Mouse (Mus musculus) limb, embryonic 13.5 days (tissue): ENCODE results near the gene Cep85l. TPM values are rescaled to one million over a fixed set of nuclear protein-coding genes. Genes with fewer than 3 reads are reported as not detected.

Source experiments
- ATAC-seq: fragments of 200-750 bp; cut with Nextera tagmentation; 2 replicates; pipeline ENCODE4 v1.8.0; 2017; ENCODE audit warnings: low read depth, moderate number of reproducible peaks, moderate TSS enrichment; ENCODE audit not compliant: low FRiP score
- H3K27ac ChIP-seq: fragments of 300-500 bp; sonication (generic); 2 replicates; pipeline ENCODE4 v1.5.1; 2015; ENCODE audit warnings: inconsistent platforms, mild to moderate bottlenecking, moderate library complexity
- H3K27me3 ChIP-seq: fragments of 300-500 bp; sonication (generic); 2 replicates; pipeline ENCODE4 v1.6.1; 2015; ENCODE audit warnings: mild to moderate bottlenecking, inconsistent platforms
- H3K36me3 ChIP-seq: fragments of 300-500 bp; sonication (generic); 2 replicates; pipeline ENCODE4 v1.6.1; 2015; ENCODE audit warnings: inconsistent platforms, mild to moderate bottlenecking, moderate library complexity
- H3K4me1 ChIP-seq: fragments of 300-500 bp; sonication (generic); 2 replicates; pipeline ENCODE4 v1.6.1; 2015; ENCODE audit warnings: inconsistent platforms
- H3K4me2 ChIP-seq: fragments of 300-500 bp; sonication (generic); replicated peaks from 2 replicates; pipeline ENCODE4 v1.6.1; 2015; ENCODE audit warnings: inconsistent platforms, mild to moderate bottlenecking, moderate library complexity
- H3K4me3 ChIP-seq: fragments of 300-500 bp; sonication (generic); 2 replicates; pipeline ENCODE4 v1.5.1; 2015; ENCODE audit warnings: moderate library complexity, mild to moderate bottlenecking, inconsistent platforms
- H3K9ac ChIP-seq: fragments of 300-500 bp; sonication (generic); 2 replicates; pipeline ENCODE4 v1.6.1; 2015; ENCODE audit warnings: mild to moderate bottlenecking, inconsistent platforms
- H3K9me3 ChIP-seq: fragments of 300-500 bp; sonication (generic); 2 replicates; pipeline ENCODE4 v1.6.1; 2016; ENCODE audit warnings: inconsistent platforms
- WGBS: fragments of 180-500 bp; shearing (Covaris S2); methylation state at CpG from one replicate; pipeline ENCODE4 v1.1.7; 2015; 5-methylcytosine and 5-hydroxymethylcytosine counted together
- polyA plus RNA-seq: library from polyadenylated mRNA; unstranded; fragments of >200 nt; fragmentation: Nextera tagmentation; extraction: Ambion mirVana; gene quantifications from 2 replicates; pipeline ENCODE4 v1.2.1, GENCODE M21; 2015

Cep85l gene
- polyA plus RNA-seq, 1 experiment from 2014 or later, result 8.5 TPM

DNA sequence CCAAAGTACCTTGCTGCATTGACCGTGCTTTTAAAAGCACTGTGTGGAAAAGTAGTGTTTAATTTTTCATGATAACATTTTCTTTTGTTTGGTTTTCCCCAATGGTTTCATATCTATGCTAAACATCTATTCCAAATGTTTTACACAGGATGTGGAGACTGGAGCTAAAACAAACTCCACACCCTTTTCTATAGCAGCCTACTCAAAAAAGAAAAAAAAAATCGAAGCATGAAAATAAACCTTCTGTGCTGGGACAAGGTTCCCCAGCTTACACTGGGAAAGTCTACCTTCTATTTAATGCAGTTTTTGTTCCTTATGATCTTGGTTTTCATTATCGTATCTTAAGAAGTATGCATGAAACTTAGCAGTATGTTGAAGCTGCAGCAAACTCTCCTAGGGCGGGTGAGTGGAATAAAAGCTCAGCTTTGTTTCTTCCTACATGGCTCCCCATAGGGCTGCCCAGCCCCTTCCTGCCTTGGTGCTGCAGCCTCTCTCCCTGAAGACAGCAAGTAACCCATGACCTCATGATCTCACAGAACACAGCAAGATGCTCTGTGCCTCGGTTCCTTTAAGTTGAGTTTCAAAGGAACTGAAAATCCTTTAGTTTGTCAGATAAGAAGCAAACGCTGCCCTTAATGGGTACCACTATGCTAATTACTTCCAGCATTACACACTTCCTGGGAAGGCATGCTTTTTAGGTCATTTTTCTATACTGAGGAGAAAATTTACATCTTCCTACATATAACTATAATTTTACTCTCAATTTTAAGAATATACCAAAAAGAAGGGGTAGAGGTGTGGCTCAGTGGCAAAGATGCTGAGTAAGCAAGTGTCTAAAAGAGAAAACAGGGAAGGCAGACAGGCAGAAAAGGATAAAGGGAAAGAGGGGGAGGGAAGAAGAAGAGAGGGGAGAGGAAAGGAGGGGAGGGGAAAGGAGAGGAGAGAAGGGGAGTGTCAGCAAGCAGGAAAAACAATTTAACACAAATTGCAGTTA, 34.6 kb upstream of the Cep85l start:
- Histone ChIP-seq H3K27me3 (no peaks in the 10 kb centered on the region), H3K4me1 (peaks cover 25% of the 10 kb centered on the region), H3K9me3 (no peaks in the 10 kb centered on the region), H3K4me2 (no peak overlapping the region), H3K27ac (peak overlapping the region; percentile 61; the same call in 1 of the 2 replicates), H3K4me3 (no peak overlapping the region), H3K9ac (0 out of 2 replicates have a peak overlapping the region, but pooled peaks have one; percentile 31), H3K36me3 (no peaks in the 10 kb centered on the region)
- no peak for ATAC-seq
- whole genome bisulfite sequencing, result 38% methylated on average over 6 of the region's 6 CpGs

DNA sequence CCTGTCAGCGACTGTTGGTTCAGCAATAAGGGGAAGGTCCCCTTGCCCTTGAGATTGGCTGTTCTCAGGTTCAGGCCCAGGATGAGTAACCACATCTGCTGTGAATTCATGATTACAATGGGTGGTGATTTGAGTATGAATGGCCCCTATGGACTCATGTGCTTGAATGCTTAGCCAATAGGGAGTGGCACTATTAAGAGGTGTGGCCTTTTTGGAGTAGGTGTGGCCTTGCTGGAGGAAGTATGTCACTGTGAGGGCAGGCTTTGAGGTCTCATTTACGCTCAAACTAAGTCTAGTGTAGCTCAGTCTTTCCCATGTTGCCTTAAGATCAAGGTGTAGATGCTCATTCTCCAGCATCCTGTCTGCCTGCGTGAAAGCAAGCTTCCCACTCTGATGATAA, 33.2 kb upstream of the Cep85l start:
- ATAC-seq, result no peak
- Histone ChIP-seq H3K27ac (no peak overlapping the region), H3K4me1 (peaks cover 21% of the 10 kb centered on the region), H3K4me3 (no peak overlapping the region), H3K36me3 (no peaks in the 10 kb centered on the region), H3K27me3 (no peaks in the 10 kb centered on the region), H3K9ac (no peak overlapping the region), H3K9me3 (no peaks in the 10 kb centered on the region), H3K4me2 (no peak overlapping the region)
- 90% methylated on average over 3 of the region's 3 CpGs for WGBS

DNA sequence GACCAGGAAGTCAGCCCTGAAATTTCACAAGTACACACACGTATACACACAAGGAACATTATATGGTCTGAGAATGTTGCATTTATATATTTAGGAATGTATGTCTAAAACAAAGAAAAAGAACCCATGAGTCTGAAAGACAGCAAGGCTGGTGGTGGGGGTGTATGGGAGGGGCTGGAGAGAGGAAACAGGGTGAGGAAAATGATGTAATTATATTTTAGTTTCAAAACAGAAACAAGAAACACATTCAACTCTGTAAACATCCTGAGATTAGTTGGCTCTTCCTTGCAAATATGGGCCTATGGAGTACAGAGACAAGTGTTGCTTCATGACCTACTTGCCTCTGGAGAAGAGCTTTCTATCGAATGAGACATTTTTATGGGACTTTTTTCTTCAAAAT, 32.4 kb upstream of the Cep85l start:
- no peak overlapping the region for H3K4me2 ChIP-seq
- no peaks in the 10 kb centered on the region for H3K27me3 ChIP-seq
- no peaks in the 10 kb centered on the region for H3K9me3 ChIP-seq
- H3K27ac ChIP-seq, result no peak overlapping the region
- no peak overlapping the region for H3K4me3 ChIP-seq
- H3K9ac ChIP-seq, result no peak overlapping the region
- peaks cover 21% of the 10 kb centered on the region for H3K4me1 ChIP-seq
- H3K36me3 ChIP-seq, result no peaks in the 10 kb centered on the region
- 85% methylated on average over 2 of the region's 2 CpGs for WGBS
- no peak for ATAC-seq

DNA sequence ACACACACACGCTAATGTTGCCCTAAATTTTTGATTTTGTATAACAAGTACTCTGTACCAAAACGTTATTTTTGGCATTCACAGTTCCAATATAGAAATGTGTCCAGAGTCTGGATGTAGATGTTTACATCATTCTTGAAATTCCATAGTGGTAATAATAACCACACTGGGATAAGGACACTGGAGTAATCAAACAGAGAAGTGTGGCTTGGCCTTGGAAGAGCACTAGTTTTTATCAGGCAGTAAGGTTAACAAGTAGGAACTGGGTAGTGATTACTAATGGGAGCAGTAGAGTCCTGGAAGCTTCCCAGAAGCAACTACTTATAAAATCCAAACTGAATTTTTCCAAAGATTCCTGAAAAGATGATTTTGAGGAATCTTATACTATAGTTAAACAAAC, 31.1 kb upstream of the Cep85l start:
- no peaks in the 10 kb centered on the region for H3K36me3 ChIP-seq
- H3K27ac ChIP-seq, result no peak overlapping the region
- no peaks in the 10 kb centered on the region for H3K9me3 ChIP-seq
- 78% methylated on average over 2 of the region's 2 CpGs for WGBS
- H3K4me2 ChIP-seq, result no peak overlapping the region
- no peak overlapping the region for H3K4me3 ChIP-seq
- peaks cover 10% of the 10 kb centered on the region for H3K4me1 ChIP-seq
- H3K9ac ChIP-seq, result no peak overlapping the region
- H3K27me3 ChIP-seq, result no peaks in the 10 kb centered on the region
- no peak for ATAC-seq

DNA sequence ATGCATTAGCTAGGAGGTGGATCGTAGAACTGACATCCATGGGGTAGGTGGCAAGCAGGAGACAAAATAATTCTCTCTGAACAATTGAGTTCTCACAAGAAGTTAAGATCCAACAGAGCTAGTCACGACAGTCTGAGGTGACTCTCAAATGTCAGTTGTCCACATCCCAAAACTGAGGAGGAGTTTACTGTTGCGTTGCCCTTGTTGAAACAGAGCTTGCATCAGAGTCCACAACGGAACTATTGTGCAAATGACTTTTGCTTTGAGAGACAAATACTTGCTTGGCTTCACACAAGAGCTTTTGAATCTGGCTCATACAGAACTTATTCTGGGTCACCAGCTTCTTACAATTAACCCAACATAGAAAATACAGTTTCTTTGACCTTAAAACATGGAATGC, 27.7 kb upstream of the Cep85l start:
- H3K9me3 ChIP-seq, result no peaks in the 10 kb centered on the region
- H3K27ac ChIP-seq, result no peak overlapping the region
- H3K9ac ChIP-seq, result no peak overlapping the region
- no peak for ATAC-seq
- no peak overlapping the region for H3K4me3 ChIP-seq
- H3K27me3 ChIP-seq, result no peaks in the 10 kb centered on the region
- no peaks in the 10 kb centered on the region for H3K4me1 ChIP-seq
- 88% methylated on average over 4 of the region's 4 CpGs for WGBS
- H3K36me3 ChIP-seq, result no peaks in the 10 kb centered on the region
- no peak overlapping the region for H3K4me2 ChIP-seq

DNA sequence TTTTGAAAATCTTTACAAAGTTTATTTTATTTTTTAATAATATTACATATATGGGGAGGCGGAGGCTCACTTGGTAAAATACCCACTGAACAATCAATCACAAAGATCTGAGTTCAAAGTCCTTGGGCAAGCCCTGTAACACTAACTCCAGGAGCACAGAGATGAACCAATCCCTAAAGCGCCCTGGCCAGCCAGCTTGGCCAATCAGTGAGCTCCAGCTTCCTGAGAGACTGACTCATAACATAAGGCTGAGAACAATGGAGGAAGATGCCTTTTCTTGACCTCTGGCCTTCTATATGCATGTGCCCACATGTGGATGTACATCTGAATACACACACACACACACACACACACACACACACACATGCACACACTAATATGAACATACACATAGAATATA, 27.1 kb upstream of the Cep85l start:
- H3K9ac ChIP-seq, result no peak overlapping the region
- no peak overlapping the region for H3K27ac ChIP-seq
- 94% methylated on average over 2 of the region's 2 CpGs for WGBS
- H3K4me3 ChIP-seq, result no peak overlapping the region
- ATAC-seq, result no peak
- no peaks in the 10 kb centered on the region for H3K36me3 ChIP-seq
- no peaks in the 10 kb centered on the region for H3K4me1 ChIP-seq
- no peaks in the 10 kb centered on the region for H3K27me3 ChIP-seq
- no peaks in the 10 kb centered on the region for H3K9me3 ChIP-seq
- H3K4me2 ChIP-seq, result no peak overlapping the region

DNA sequence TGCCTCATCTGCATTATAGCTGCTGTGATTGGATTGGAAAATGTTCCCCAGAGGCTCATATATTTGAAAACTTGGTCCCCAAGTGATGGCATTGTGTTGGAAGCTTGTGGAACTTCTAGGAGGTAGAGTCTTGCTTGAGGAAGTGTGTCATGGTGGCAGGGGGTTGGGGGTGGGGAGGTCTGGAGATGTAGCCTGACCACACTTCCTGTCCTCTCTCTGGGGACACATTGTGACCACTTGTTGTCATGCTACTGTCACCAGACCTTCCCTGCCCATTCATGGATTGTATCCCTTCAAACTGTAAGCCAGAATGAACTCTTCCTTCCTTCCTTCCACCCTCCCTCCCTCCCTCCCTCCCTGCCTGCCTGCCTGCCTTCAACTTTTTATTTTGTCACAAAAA, 22.5 kb upstream of the Cep85l start:
- ATAC-seq, result no peak
- no peak overlapping the region for H3K4me3 ChIP-seq

DNA sequence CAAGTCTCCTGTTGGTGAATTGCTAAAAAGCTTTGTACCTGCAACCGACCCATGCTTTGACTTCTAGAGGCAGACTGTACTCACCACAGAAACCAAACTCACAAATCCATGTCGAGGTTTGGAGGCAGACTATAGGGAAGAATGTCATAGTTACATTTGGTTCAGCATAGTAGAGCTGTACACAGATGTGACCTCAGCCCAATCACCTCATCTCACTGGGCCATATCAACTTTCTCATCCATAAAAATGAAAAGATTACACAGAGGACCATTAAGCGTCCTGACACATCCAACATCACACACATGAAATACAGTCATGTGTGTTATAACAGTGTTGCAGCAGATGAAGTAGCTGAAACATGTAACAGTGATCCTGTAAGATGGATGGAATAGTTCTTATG, 19.3 kb upstream of the Cep85l start:
- no peaks in the 10 kb centered on the region for H3K27me3 ChIP-seq
- peak; percentile 34; the same call in 1 of the 2 replicates for ATAC-seq
- peak overlapping the region; percentile 29; the same call in 1 of the 2 replicates for H3K4me3 ChIP-seq
- peak overlapping the region; percentile 85 for H3K27ac ChIP-seq
- WGBS, result 27% methylated on average over 3 of the region's 3 CpGs
- no peak overlapping the region for H3K9ac ChIP-seq
- no peaks in the 10 kb centered on the region for H3K36me3 ChIP-seq
- peaks cover 29% of the 10 kb centered on the region for H3K4me1 ChIP-seq
- H3K9me3 ChIP-seq, result no peaks in the 10 kb centered on the region
- H3K4me2 ChIP-seq, result peak overlapping the region; percentile 59

More for the DNA sequence above, 22.5 kb upstream of the Cep85l start:
- Histone ChIP-seq H3K27me3 (no peaks in the 10 kb centered on the region), H3K9me3 (no peaks in the 10 kb centered on the region), H3K9ac (no peak overlapping the region), H3K27ac (no peak overlapping the region), H3K4me1 (peaks cover 21% of the 10 kb centered on the region), H3K36me3 (no peaks in the 10 kb centered on the region), H3K4me2 (no peak overlapping the region)

DNA sequence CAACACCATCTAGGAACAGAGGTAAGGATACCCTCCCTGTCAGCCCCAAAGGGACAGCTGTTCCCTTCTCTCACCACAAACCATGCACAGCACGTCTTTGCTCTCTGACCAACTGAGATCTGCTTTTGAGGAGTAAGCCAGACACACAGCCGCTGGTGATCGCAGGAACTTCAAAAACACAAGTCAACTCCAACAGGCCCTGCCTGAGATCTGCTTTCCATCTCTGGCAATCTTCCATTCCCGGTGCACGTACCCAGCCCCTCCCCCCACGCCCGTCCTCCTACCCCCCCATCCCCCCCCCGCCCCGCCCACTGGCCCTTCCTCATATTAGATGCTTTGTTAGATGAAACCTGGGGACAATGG, 18.8 kb upstream of the Cep85l start:
- no peaks in the 10 kb centered on the region for H3K36me3 ChIP-seq
- H3K4me1 ChIP-seq, result peaks cover 29% of the 10 kb centered on the region
- H3K9ac ChIP-seq, result peak overlapping the region; percentile 43
- WGBS, result under 1% methylated on average over 9 of the region's 9 CpGs
- peak; percentile 85 for ATAC-seq
- peak overlapping the region; percentile 88 for H3K27ac ChIP-seq
- H3K27me3 ChIP-seq, result no peaks in the 10 kb centered on the region
- peak overlapping the region; percentile 59 for H3K4me2 ChIP-seq
- no peaks in the 10 kb centered on the region for H3K9me3 ChIP-seq
- peak overlapping the region; percentile 29 for H3K4me3 ChIP-seq

DNA sequence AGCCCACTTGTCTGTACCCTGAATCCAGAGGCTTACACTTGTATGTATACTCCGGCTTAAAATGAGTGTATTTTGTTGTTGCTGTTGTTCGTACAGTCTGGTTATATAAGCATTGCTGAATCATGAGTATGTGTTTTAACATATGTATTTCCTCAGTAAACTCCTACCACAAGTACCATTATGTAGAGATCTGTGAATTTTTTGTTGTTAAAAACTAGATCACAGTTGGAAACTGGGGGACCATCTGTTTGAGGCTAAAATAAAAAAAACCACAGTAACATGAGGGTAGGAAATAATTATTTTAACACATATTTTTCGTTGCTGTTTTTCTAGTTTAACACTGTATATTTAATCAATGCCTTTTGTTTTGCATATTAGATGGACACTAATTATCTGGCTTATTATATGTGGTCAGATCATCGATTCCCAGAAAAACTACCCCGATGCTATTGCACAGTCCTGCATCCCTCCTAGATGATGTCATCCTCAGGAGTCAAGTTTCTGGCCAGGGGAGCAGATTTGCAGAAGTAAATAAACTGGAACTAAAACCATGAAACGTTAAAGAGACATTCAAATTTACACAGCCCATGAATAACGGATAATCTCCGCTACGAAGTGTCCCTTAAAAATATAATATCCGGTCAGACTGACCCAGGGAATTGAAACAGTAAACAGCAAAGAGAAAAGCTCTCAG, 18.2 kb upstream of the Cep85l start:
- Histone ChIP-seq H3K4me3 (peak overlapping the region; percentile 29), H3K27ac (peak overlapping the region; percentile 88), H3K9me3 (no peaks in the 10 kb centered on the region), H3K9ac (peak overlapping the region; percentile 43), H3K4me2 (peak overlapping the region; percentile 59), H3K36me3 (no peaks in the 10 kb centered on the region), H3K27me3 (no peaks in the 10 kb centered on the region), H3K4me1 (peaks cover 29% of the 10 kb centered on the region)
- peak; percentile 80 for ATAC-seq
- 39% methylated on average over 10 of the region's 10 CpGs for WGBS

DNA sequence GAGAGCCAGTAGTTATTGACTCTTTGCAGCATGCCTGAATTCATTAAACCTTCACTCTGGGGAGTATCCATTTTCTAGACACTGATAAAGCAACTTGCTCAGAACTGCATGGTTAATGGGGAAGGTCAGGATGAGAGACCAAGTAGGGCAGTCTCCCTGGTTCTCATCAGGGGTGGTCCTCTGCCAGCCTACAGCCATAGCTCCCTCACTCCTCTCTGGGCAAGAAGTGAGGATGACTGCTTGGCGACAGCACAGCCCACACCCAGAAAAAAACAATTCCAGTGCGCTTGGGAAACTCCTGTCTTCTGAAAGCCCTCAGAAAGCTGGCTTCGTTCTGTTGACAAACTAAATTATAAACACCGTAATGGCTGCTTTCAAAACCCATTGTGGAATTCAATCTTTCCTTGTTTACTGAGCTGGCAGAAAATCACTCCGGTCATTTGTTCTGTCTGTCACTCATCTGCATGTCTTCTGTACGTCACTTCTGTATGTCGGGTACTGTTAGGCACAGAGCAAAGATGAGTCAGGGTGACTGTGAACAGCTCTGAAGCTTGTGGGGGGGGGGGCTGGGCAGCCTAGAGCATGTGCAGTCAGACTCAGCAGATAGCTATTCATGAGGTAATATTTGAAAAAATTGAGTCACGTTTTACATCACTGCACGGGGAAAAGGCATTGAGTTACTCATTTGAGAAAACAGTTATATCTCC, 15.3 kb upstream of the Cep85l start:
- no peak overlapping the region for H3K4me2 ChIP-seq
- H3K9ac ChIP-seq, result no peak overlapping the region
- no peaks in the 10 kb centered on the region for H3K27me3 ChIP-seq
- 85% methylated on average over 9 of the region's 9 CpGs for WGBS
- peaks cover 27% of the 10 kb centered on the region for H3K4me1 ChIP-seq
- no peak overlapping the region for H3K27ac ChIP-seq
- no peaks in the 10 kb centered on the region for H3K36me3 ChIP-seq
- no peaks in the 10 kb centered on the region for H3K9me3 ChIP-seq
- ATAC-seq, result no peak
- no peak overlapping the region for H3K4me3 ChIP-seq
